Mouse (Mus musculus): ENCODE measurements around the gene Gucy2f. TPM values are rescaled to one million over a fixed set of nuclear protein-coding genes. Genes with fewer than 3 reads are reported as not detected.
"Not testable (repeated sequence)": the region's sequence is repeated elsewhere in the genome, so short reads cannot be mapped to it uniquely, and the experiment has no call there.

The Gucy2f gene
- polyA plus RNA-seq (2014; fragmentation: Nextera tagmentation; extraction: Ambion mirVana), result 0.08 and 0.09 TPM in 2 replicates

GRCm38 (mm10) chrX:142196831-142197230 lies at the start of gene Gucy2f:
Gene Gucy2f, minus strand, starts transcription at chrX:142196931.
- DNase-seq (ENCODE audit: low spot score) (no peak), ATAC-seq (no peak)
- H3K36me3 ChIP-seq (ENCODE audit: control insufficient read depth, insufficient read depth, low read length), result no peaks in the 10 kb centered on the region
- no peak within 1 kb of the TSS for H3K4me3 ChIP-seq (ENCODE audit: low read depth, low read length)
- H3K27me3 ChIP-seq (replicated peaks; ENCODE audit: control insufficient read depth, insufficient read depth, low read length), result no peaks in the 10 kb centered on the region
- WGBS, result 55% methylated on average over 5 of the region's 5 CpGs
- H3K9ac ChIP-seq (ENCODE audit: low read length), result no peak within 1 kb of the TSS
- no peak within 1 kb of the TSS for H3K4me2 ChIP-seq (ENCODE audit: low read length)
- no peak within 1 kb of the TSS for H3K27ac ChIP-seq (ENCODE audit: low read depth, low read length)
- H3K9me3 ChIP-seq (replicated peaks; ENCODE audit: control insufficient read depth, low read length), result no peaks in the 10 kb centered on the region
- no peaks in the 10 kb centered on the region for H3K4me1 ChIP-seq (ENCODE audit: control insufficient read depth, insufficient read depth, low read length)

- Histone ChIP-seq H3K4me3 (ENCODE audit: low read depth, low read length) (no peak overlapping the region), H3K9ac (ENCODE audit: low read length) (no peak overlapping the region), H3K9me3 (replicated peaks; ENCODE audit: control insufficient read depth, low read length) (no peaks in the 10 kb centered on the region), H3K4me2 (ENCODE audit: low read length) (no peak overlapping the region), H3K4me1 (ENCODE audit: control insufficient read depth, insufficient read depth, low read length) (no peaks in the 10 kb centered on the region), H3K27ac (ENCODE audit: low read depth, low read length) (no peak overlapping the region), H3K27me3 (replicated peaks; ENCODE audit: control insufficient read depth, insufficient read depth, low read length) (no peaks in the 10 kb centered on the region), H3K36me3 (ENCODE audit: control insufficient read depth, insufficient read depth, low read length) (no peaks in the 10 kb centered on the region)
- 77% methylated on average over 5 of the region's 5 CpGs for WGBS
- no peak for DNase-seq (ENCODE audit: low spot score)
- ATAC-seq, result no peak
Measured at GRCm38 (mm10) chrX:142245682-142246327, 49.1 kb upstream of the Gucy2f start.

- Histone ChIP-seq H3K27ac (ENCODE audit: low read depth, low read length) (no peak overlapping the region), H3K36me3 (ENCODE audit: control insufficient read depth, insufficient read depth, low read length) (no peaks in the 10 kb centered on the region), H3K4me3 (ENCODE audit: low read depth, low read length) (no peak overlapping the region), H3K4me2 (ENCODE audit: low read length) (no peak overlapping the region), H3K9ac (ENCODE audit: low read length) (no peak overlapping the region), H3K27me3 (replicated peaks; ENCODE audit: control insufficient read depth, insufficient read depth, low read length) (no peaks in the 10 kb centered on the region), H3K4me1 (ENCODE audit: control insufficient read depth, insufficient read depth, low read length) (no peaks in the 10 kb centered on the region), H3K9me3 (replicated peaks; ENCODE audit: control insufficient read depth, low read length) (no peaks in the 10 kb centered on the region)
- no peak for ATAC-seq
- peak; percentile 31 for DNase-seq (ENCODE audit: low spot score)
- WGBS, result 57% methylated on average over 2 of the region's 2 CpGs
Measured at GRCm38 (mm10) chrX:142237101-142237500, 40.4 kb upstream of the Gucy2f start.

- 84% methylated on average over 1 of the region's 1 CpGs for WGBS
- not testable (repeated sequence) for H3K36me3 ChIP-seq (ENCODE audit: control insufficient read depth, insufficient read depth, low read length); H3K27me3 ChIP-seq (replicated peaks; ENCODE audit: control insufficient read depth, insufficient read depth, low read length)
Measured at GRCm38 (mm10) chrX:142236146-142236545, 39.4 kb upstream of the Gucy2f start.

GRCm38 (mm10) chrX:142228769-142229158 lies 32.0 kb upstream of the Gucy2f start:
- peak; percentile 32; the same call in 1 of the 2 replicates for ATAC-seq
- Histone ChIP-seq H3K9ac (ENCODE audit: low read length) (peak overlapping the region; percentile 46), H3K4me1 (ENCODE audit: control insufficient read depth, insufficient read depth, low read length) (no peaks in the 10 kb centered on the region)

More at GRCm38 (mm10) chrX:142236146-142236545, 39.4 kb upstream of the Gucy2f start:
- not testable (repeated sequence) for H3K9me3 ChIP-seq (replicated peaks; ENCODE audit: control insufficient read depth, low read length); H3K4me1 ChIP-seq (ENCODE audit: control insufficient read depth, insufficient read depth, low read length); H3K4me2 ChIP-seq (ENCODE audit: low read length); H3K4me3 ChIP-seq (ENCODE audit: low read depth, low read length); DNase-seq (ENCODE audit: low spot score); ATAC-seq; H3K9ac ChIP-seq (ENCODE audit: low read length); H3K27ac ChIP-seq (ENCODE audit: low read depth, low read length)

GRCm38 (mm10) chrX:142228055-142228768 lies 31.5 kb upstream of the Gucy2f start:
- DNase-seq (ENCODE audit: low spot score) (peak; percentile 85), ATAC-seq (peak; percentile 99)
- no peaks in the 10 kb centered on the region for H3K4me1 ChIP-seq (ENCODE audit: control insufficient read depth, insufficient read depth, low read length)
- H3K4me2 ChIP-seq (ENCODE audit: low read length), result peak overlapping the region; percentile 48
- H3K4me3 ChIP-seq (ENCODE audit: low read depth, low read length), result peak overlapping the region; percentile 43
- no peaks in the 10 kb centered on the region for H3K9me3 ChIP-seq (replicated peaks; ENCODE audit: control insufficient read depth, low read length)
- H3K36me3 ChIP-seq (ENCODE audit: control insufficient read depth, insufficient read depth, low read length), result no peaks in the 10 kb centered on the region
- H3K27ac ChIP-seq (ENCODE audit: low read depth, low read length), result peak overlapping the region; percentile 83
- no peaks in the 10 kb centered on the region for H3K27me3 ChIP-seq (replicated peaks; ENCODE audit: control insufficient read depth, insufficient read depth, low read length)
- WGBS, result 30% methylated on average over 36 of the region's 42 CpGs
- peak overlapping the region; percentile 52 for H3K9ac ChIP-seq (ENCODE audit: low read length)

More at GRCm38 (mm10) chrX:142228769-142229158, 32.0 kb upstream of the Gucy2f start:
- peak overlapping the region; percentile 40 for H3K4me2 ChIP-seq (ENCODE audit: low read length)
- H3K4me3 ChIP-seq (ENCODE audit: low read depth, low read length), result peak overlapping the region; percentile 43
- 43% methylated on average over 7 of the region's 7 CpGs for WGBS
- H3K27me3 ChIP-seq (replicated peaks; ENCODE audit: control insufficient read depth, insufficient read depth, low read length), result no peaks in the 10 kb centered on the region
- DNase-seq (ENCODE audit: low spot score), result no peak
- H3K36me3 ChIP-seq (ENCODE audit: control insufficient read depth, insufficient read depth, low read length), result no peaks in the 10 kb centered on the region
- H3K27ac ChIP-seq (ENCODE audit: low read depth, low read length), result no peak overlapping the region
- no peaks in the 10 kb centered on the region for H3K9me3 ChIP-seq (replicated peaks; ENCODE audit: control insufficient read depth, low read length)

- peak; percentile 57 for ATAC-seq
- Histone ChIP-seq H3K36me3 (ENCODE audit: control insufficient read depth, insufficient read depth, low read length) (no peaks in the 10 kb centered on the region), H3K4me2 (ENCODE audit: low read length) (peak overlapping the region; percentile 48), H3K9me3 (replicated peaks; ENCODE audit: control insufficient read depth, low read length) (no peaks in the 10 kb centered on the region), H3K27ac (ENCODE audit: low read depth, low read length) (peak overlapping the region; percentile 83; the same call in 1 of the 2 replicates), H3K4me3 (ENCODE audit: low read depth, low read length) (peak overlapping the region; percentile 43), H3K4me1 (ENCODE audit: control insufficient read depth, insufficient read depth, low read length) (no peaks in the 10 kb centered on the region), H3K9ac (ENCODE audit: low read length) (peak overlapping the region; percentile 52; the same call in 1 of the 2 replicates), H3K27me3 (replicated peaks; ENCODE audit: control insufficient read depth, insufficient read depth, low read length) (no peaks in the 10 kb centered on the region)
- DNase-seq (ENCODE audit: low spot score), result peak; percentile 67
- WGBS, result 34% methylated on average over 15 of the region's 15 CpGs
Measured at GRCm38 (mm10) chrX:142227398-142228054, 30.8 kb upstream of the Gucy2f start.

GRCm38 (mm10) chrX:142226542-142226941 lies 29.8 kb upstream of the Gucy2f start, which contains the start of gene Nxt2:
Gene Nxt2, plus strand, starts transcription at chrX:142226770.
- no peaks in the 10 kb centered on the region for H3K4me1 ChIP-seq (ENCODE audit: control insufficient read depth, insufficient read depth, low read length)
- DNase-seq (ENCODE audit: low spot score) (no peak), ATAC-seq (no peak)
- H3K27me3 ChIP-seq (replicated peaks; ENCODE audit: control insufficient read depth, insufficient read depth, low read length), result no peaks in the 10 kb centered on the region
- H3K9ac ChIP-seq (ENCODE audit: low read length), result no peak within 1 kb of the TSS
- peak within 1 kb of the TSS; percentile 43 for H3K4me3 ChIP-seq (ENCODE audit: low read depth, low read length)
- H3K9me3 ChIP-seq (replicated peaks; ENCODE audit: control insufficient read depth, low read length), result no peaks in the 10 kb centered on the region
- WGBS, result 91% methylated on average over 14 of the region's 14 CpGs
- peak within 1 kb of the TSS; percentile 48 for H3K4me2 ChIP-seq (ENCODE audit: low read length)
- no peak within 1 kb of the TSS for H3K27ac ChIP-seq (ENCODE audit: low read depth, low read length)
- H3K36me3 ChIP-seq (ENCODE audit: control insufficient read depth, insufficient read depth, low read length), result no peaks in the 10 kb centered on the region
